Mouse (Mus musculus): ENCODE data around the gene Polk.

- TF ChIP-seq CTCF (IDR thresholded peaks at IDR 0.05; ENCODE audit: insufficient read depth, low read depth, low read length), result no peak
- TF ChIP-seq POLR2A (IDR thresholded peaks at IDR 0.05; ENCODE audit: insufficient read depth, low read depth, low read length), result no peak
Measured at GRCm38 (mm10) chr13:96514154-96514942, 28.0 kb downstream of the Polk start.
